Mouse (Mus musculus) CD4-positive, CD25-positive, alpha-beta regulatory T cell, adult 9 weeks (primary cell): ENCODE results near the gene Gpkow. TPM values are rescaled to one million over a fixed set of nuclear protein-coding genes. Genes with fewer than 3 reads are reported as not detected.

ENCODE experiments used
- polyA plus RNA-seq: library from polyadenylated mRNA; unstranded; fragments of 100-300 nt; shearing (Covaris generic); gene quantifications from one replicate; pipeline ENCODE4 v1.2.1, GENCODE M21; 2017

Gene Gpkow
- 78.4 TPM for polyA plus RNA-seq

GRCm38 (mm10) chrX:7696954-7697381, at the start of gene Gpkow:
Gene Gpkow, plus strand, starts transcription at chrX:7697131.

GRCm38 (mm10) chrX:7657221-7657639, 39.7 kb upstream of the Gpkow start, which contains the start of gene Prickle3:
Gene Prickle3, plus strand, starts transcription at chrX:7657260.

GRCm38 (mm10) chrX:7670921-7671623, 25.9 kb upstream of the Gpkow start, which contains the start of gene Plp2:
Gene Plp2, minus strand, starts transcription at chrX:7671390.

GRCm38 (mm10) chrX:7680864-7681263, 16.1 kb upstream of the Gpkow start, which contains the start of gene Magix:
Gene Magix, minus strand, starts transcription at chrX:7681251.

GRCm38 (mm10) chrX:7714135-7714899, 17.4 kb downstream of the Gpkow start, which contains the start of gene Wdr45:
Gene Wdr45, plus strand, starts transcription at chrX:7714333.

GRCm38 (mm10) chrX:7721514-7722281, 24.8 kb downstream of the Gpkow start, which contains the start of gene Gm45208:
Gene Gm45208, plus strand, starts transcription at chrX:7722245.

GRCm38 (mm10) chrX:7728215-7728921, 31.4 kb downstream of the Gpkow start, which contains the start of gene Praf2:
Gene Praf2, plus strand, starts transcription at chrX:7728439.

GRCm38 (mm10) chrX:7750432-7751116, 53.6 kb downstream of the Gpkow start, which contains the start of gene Ccdc120:
Gene Ccdc120, minus strand, starts transcription at chrX:7750905.

Other genes starting within 250 kb of the Gpkow start
- gene Foxp3, start 123.5 kb upstream of the Gpkow start, polyA plus RNA-seq = 110 TPM
- 5.9 TPM for gene Ppp1r3f, start 122.8 kb upstream of the Gpkow start, polyA plus RNA-seq
- 36.4 TPM for gene Ccdc22, start 91.6 kb upstream of the Gpkow start, polyA plus RNA-seq
- gene Cacna1f, start 90.0 kb upstream of the Gpkow start, polyA plus RNA-seq = not detected
- 14.3 TPM for gene Syp, start 58.7 kb upstream of the Gpkow start, polyA plus RNA-seq
- gene Prickle3, start 39.9 kb upstream of the Gpkow start, polyA plus RNA-seq = 37.0 TPM
- gene Plp2, start 25.7 kb upstream of the Gpkow start, polyA plus RNA-seq = 120 TPM
- not detected for gene Magix, start 15.9 kb upstream of the Gpkow start, polyA plus RNA-seq
- 81.1 TPM for gene Wdr45, start 17.2 kb downstream of the Gpkow start, polyA plus RNA-seq
- 1.1 TPM for gene Gm45208, start 25.1 kb downstream of the Gpkow start, polyA plus RNA-seq
- gene Praf2, start 31.3 kb downstream of the Gpkow start, polyA plus RNA-seq = 37.5 TPM
- 0.45 TPM for gene Ccdc120, start 53.8 kb downstream of the Gpkow start, polyA plus RNA-seq
- 43.5 TPM for gene Tfe3, start 65.4 kb downstream of the Gpkow start, polyA plus RNA-seq
- 122 TPM for gene Gripap1, start 92.6 kb downstream of the Gpkow start, polyA plus RNA-seq
- gene Kcnd1, start 125.2 kb downstream of the Gpkow start, polyA plus RNA-seq = 1.3 TPM
- 16.1 TPM for gene Otud5, start 144.2 kb downstream of the Gpkow start, polyA plus RNA-seq
- 61.9 TPM for gene Pim2, start 181.1 kb downstream of the Gpkow start, polyA plus RNA-seq
- 45.5 TPM for gene Slc35a2, start 186.9 kb downstream of the Gpkow start, polyA plus RNA-seq
- gene Pqbp1, start 202.1 kb downstream of the Gpkow start, polyA plus RNA-seq = 174 TPM
- 174 TPM for gene Timm17b, start 202.2 kb downstream of the Gpkow start, polyA plus RNA-seq
- not detected for gene Gm10491, start 210.7 kb downstream of the Gpkow start, polyA plus RNA-seq
- not detected for gene Gm10490, start 212.4 kb downstream of the Gpkow start, polyA plus RNA-seq
- gene Pcsk1n, start 222.7 kb downstream of the Gpkow start, polyA plus RNA-seq = not detected
- gene Eras, start 231.5 kb downstream of the Gpkow start, polyA plus RNA-seq = not detected